Mouse (Mus musculus) mouse embryonic stem cell (cell line): ENCODE data around the gene Epha8.

ENCODE experiments used
- in situ Hi-C, 2 experiments: fragments of 300-500 bp; cut with MboI; formaldehyde crosslinking; loops; 1 replicate in 1 of 2; 3 replicates in 1 of 2; pipeline ENCODE4 v1.14.3; 2019 to 2020; ENCODE audit warnings: low sequenced_read_pairs in 2 of 2, low pct_unique_long_range_greater_than_20kb in 1 of 2, mixed read lengths in 1 of 2; ENCODE audit not compliant: unreplicated experiment in 1 of 2

Epha8 gene

DNA sequence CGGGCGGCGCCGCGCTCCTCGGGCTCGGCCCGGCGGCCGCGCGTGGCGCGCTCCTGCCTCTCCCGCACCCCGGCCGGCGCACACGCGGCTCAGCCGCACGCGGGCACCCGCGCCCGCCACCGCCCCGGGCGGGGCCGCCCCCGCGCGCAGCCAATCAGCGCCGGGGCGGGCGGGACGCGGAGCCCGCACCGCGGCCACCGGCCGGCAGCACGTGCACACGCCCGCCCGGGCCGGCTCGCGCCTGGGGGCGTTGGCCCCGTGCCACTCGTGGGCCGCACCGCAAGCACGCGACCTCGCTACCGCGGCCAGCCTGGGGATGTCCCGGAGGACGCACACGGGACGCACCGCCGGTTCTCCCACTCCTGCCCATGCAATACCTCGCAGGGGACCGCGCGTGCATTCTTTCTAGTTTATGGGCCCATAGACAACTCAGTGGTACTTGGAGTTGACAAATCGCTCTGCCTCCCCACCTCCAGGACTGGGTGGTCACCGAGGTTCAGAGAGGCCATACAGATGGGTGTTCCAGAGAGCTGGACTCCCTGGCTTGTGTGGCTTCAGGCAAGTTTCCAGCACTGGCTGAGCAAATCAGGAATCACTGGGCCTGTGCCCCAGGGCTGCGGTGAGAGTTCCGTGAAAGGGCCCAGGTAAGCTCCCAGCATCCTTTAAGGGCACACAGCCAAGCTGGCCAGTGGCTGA, at the start of gene Epha8:
Gene Epha8 (minus strand): TSS at position 66 of the 696 bp plus-strand sequence.
- in situ Hi-C loops = no loop called here

- in situ Hi-C loops = no loop called here
Measured at GRCm38 (mm10) chr4:137001825-137002224, 45.2 kb upstream of the Epha8 start.

DNA sequence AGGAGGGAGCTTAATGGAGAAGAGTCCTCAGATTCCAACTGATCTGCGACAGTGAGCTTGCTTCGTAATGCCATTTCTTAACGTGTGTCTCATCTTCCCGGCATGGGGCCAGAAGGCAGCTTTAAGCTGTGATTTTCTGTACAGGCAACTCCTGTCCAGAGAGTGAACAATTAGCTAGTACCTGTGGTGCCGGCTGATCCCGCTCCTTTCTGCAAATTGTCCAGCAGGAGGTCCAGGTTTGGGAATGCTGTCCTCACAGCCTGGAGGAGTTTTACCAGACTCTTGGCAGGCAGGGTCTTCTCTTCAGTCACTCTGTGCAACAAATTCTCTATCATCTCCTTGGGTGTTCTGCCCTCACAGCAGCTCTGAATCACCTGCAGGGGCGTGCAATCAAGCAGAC, 44.4 kb upstream of the Epha8 start:
- in situ Hi-C loops = no loop called here

DNA sequence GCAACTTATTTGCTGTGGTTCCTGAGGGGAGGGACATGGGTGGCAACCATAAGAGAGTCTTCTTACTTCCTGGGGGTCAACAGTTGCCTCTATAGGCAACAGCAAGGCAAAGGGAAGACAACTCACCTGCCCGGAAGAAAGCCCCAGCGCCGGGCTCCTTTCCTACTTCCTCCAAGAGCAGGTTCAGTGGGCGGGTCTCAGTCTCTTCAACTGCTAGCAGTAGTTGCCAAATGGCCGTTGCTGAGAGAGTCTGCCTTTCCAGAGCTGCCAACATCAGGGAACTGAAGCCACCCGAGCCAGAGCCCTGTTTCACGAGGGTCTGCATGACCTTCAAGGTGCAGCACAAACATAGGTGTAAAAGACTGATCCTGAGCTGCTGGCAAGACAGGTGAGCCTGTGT, 41.8 kb upstream of the Epha8 start:
- in situ Hi-C loops = no loop called here

- in situ Hi-C loops = no loop called here
Measured at GRCm38 (mm10) chr4:136997723-136998345, 41.2 kb upstream of the Epha8 start.

- in situ Hi-C loops = no loop called here
Measured at GRCm38 (mm10) chr4:136996933-136997332, 40.3 kb upstream of the Epha8 start.

- in situ Hi-C loops = no loop called here
Measured at GRCm38 (mm10) chr4:136995361-136995760, 38.7 kb upstream of the Epha8 start.

- in situ Hi-C loops = no loop called here
Measured at GRCm38 (mm10) chr4:136981993-136982695, 25.5 kb upstream of the Epha8 start.

GRCm38 (mm10) chr4:136981347-136981746, 24.7 kb upstream of the Epha8 start:
- in situ Hi-C loops = no loop called here

DNA sequence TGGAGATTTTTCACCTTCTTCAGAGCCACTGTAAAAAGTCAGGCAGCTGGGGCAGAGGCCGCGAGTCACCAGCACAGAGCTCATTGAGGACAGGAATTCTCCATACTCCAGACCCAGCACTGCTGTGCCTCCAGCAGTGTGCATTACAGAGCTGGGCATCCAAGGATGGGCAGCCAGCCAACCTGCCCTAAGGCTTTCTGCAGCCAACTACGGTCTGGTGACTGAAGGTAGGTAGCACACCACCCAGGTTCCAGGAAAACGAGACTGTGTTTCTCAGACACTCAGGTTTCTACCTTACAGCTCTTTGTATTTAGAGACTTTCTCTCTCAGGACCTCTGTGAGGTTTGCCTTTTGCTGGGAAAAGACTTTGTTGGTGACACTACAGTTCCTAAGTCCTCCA, 24.3 kb upstream of the Epha8 start:
- in situ Hi-C loops = no loop called here

DNA sequence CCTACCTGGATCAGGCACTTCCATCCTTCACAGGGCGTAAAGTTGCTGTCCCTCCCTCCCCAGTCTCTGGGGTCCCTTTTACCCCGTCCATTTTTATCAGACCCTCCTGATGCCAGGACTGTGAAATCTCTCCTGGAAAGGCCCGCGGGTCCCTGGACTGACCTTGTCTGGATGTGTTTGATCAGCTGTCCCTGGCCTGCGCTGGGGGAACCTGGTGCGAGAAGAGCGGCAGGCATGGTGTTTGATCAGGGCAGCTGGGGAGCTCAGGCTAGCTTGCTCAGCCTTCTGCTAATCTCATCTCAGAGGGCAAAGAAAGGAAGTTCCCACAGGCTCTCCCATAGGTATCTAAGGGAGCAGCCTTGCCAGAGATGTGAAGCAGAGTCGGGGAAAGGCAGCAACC, 20.6 kb upstream of the Epha8 start:
- in situ Hi-C loops = no loop called here

DNA sequence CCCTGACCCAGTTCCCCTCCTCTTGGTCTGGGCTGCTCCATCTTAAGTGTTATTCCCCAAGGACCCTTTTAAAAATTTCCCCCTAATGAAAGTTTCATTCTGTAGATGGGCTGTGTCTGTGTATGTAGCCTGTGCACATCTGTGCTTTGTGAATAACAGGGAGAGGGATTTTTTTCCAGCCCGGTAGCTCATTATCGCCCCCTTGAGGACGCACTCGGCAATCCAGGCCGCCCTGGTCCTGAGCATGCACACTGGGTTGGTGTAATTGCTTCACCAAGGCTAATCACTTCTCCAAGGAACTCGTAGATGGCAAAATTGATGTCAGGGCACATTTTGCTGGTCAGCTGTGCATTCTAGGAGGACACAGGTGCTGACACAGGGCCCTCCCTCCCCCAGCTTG, 14.3 kb upstream of the Epha8 start:
- in situ Hi-C loops = no loop called here

DNA sequence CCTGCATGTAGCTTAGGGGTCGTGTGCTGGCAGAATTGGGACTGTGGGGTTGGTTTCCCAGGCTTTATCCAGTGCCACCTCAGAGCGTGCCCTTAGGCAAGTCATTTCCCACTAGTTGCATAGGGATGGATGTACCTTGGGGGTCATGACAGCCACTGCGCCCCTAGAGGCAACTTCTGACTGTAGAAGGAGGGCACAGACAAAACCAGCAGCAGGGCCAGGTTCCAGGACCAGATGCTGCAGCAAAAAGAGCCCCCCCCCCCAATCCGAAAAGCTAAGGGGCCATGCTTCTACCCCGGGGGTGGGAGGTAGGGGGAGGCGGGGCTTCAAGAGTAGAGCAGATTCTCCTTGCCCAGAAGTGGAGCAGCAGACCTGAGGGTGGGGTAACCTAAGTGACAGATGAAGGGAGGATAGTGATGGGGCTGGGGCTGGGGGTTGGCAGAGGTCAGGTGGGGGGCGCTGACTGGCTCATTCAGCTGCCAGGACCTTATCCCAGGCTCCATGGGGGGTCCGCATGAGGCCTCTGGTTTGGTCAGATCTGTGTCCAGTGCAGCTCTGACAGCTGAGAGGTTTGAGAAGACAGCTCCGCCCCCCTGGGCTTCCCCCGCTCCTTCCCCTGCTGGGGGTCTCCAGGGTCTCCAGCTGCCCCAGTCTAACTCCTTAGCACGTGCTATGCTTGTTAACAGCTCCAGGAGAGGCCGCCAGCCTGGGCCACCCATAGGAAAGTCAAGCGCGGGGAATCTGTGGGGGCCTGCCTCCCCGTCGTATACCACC, 13.1 kb upstream of the Epha8 start:
- in situ Hi-C loops = no loop called here

GRCm38 (mm10) chr4:136969096-136969495, 12.5 kb upstream of the Epha8 start:
- in situ Hi-C loops = no loop called here

- in situ Hi-C loops = no loop called here
Measured at GRCm38 (mm10) chr4:136967511-136967910, 10.9 kb upstream of the Epha8 start.

DNA sequence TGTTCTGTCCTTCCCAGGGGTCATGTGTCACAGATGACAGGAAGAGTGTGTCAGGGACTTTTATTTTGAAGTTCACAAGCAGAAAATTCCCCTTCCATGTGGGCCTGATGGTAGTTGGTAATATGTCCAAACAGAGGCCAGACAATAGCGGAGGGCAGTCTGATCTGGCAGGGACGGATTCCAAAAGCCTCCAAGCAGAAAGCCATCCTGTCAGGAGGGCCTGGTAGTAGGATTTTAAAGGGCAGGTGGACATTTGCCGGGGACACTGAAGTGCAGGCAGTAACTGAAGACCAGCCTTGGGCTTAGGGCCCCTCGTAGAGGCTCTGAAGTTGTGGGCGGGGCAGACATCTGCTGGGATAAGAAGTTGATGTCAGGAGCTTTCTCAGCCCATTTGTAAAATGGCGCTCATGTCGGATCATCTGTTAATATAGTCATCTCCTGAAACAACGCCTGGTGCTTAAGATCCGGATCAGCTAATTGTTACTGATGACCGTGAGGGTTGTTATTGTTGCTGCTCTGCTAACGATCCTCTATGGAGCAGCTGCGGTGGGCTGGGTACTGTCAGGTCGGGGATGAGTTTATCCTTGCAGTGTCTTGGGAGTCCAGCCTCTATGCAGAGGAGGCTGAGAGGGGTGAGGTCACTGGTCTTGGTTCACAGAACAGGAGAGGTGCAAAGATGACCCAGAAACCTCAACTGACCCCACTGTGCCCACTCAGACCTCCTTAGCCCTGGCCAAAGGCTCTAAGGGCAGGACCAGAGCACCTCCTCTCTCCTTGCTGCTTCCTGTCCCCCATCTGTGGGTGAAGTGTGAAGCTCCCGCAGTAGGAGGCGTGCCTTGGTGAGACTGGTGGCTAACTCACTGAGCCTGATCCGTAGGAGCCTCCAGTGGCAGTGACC, 10.1 kb upstream of the Epha8 start:
- in situ Hi-C loops = no loop called here

GRCm38 (mm10) chr4:136964990-136965421, 8.4 kb upstream of the Epha8 start:
- in situ Hi-C loops = no loop called here

GRCm38 (mm10) chr4:136962447-136962846, 5.8 kb upstream of the Epha8 start:
- in situ Hi-C loops = no loop called here
